ENCODE assay signal across 11 mouse cellular contexts in genomic region chr3:97811158-97811557, GRCm38 (mm10).
DNase-seq lines count a peak whose midpoint lies in the region; ATAC-seq and TF ChIP-seq lines count a peak whose summit lies in the region.
"Had no signal": no experiment of that assay in that cellular context is flagged by ENCODE, and none has a peak within 500 bp of the region (broad histone marks: within the 10 kb centered on the region; RNA-seq: fewer than 3 reads in every experiment).

No protein-coding gene starts in this region.

- TF ChIP-seq POLR2A in cortical plate, adult 2 months (IDR thresholded peaks at IDR 0.05; ENCODE audit: extremely low read depth, insufficient read depth, low read length) = no peak

- TF ChIP-seq CTCF in lung, postnatal 0 days (IDR thresholded peaks at IDR 0.05) = no peak
- TF ChIP-seq CTCF in cortical plate, adult 2 months (IDR thresholded peaks at IDR 0.05; ENCODE audit: extremely low read depth, insufficient read depth, low read length) = no peak

- no peak for ATAC-seq in heart, embryonic 15.5 days (replicated peaks; ENCODE audit: insufficient number of reproducible peaks, insufficient read depth, low FRiP score, low read depth)
- ATAC-seq in lung, embryonic 15.5 days (ENCODE audit: borderline replicate concordance, extremely low read depth, low FRiP score, low TSS enrichment) = 0 out of 2 replicates have a peak, but pooled peaks have one; percentile 46
- ATAC-seq in lung, postnatal 0 days = no peak
- no peak for ATAC-seq in limb, embryonic 15.5 days (ENCODE audit: insufficient number of reproducible peaks, low FRiP score, low TSS enrichment, low read depth)
- ATAC-seq in megakaryocyte, adult 5-6 weeks (ENCODE audit: poor library complexity, severe bottlenecking) = no peak

- peak overlapping the region; percentile 45 for H3K4me2 ChIP-seq in heart, embryonic 15.5 days
- H3K4me2 ChIP-seq in lung, embryonic 15.5 days = no peak overlapping the region
- H3K4me2 ChIP-seq in lung, postnatal 0 days (replicated peaks; ENCODE audit: low read depth, low read length) = no peak overlapping the region
- H3K4me2 ChIP-seq in limb, embryonic 15.5 days = no peak overlapping the region

- no peak overlapping the region for H3K9ac ChIP-seq in heart, embryonic 15.5 days
- no peak overlapping the region for H3K9ac ChIP-seq in lung, embryonic 15.5 days
- no peak overlapping the region for H3K9ac ChIP-seq in lung, postnatal 0 days (replicated peaks; ENCODE audit: low read depth)
- H3K9ac ChIP-seq in limb, embryonic 15.5 days = no peak overlapping the region

- DNase-seq in heart, postnatal 36 days = no peak
- DNase-seq in lung, postnatal 0 days (ENCODE audit: low spot score) = no peak
- no peak for DNase-seq in T-cell, adult 2 months (ENCODE audit: low spot score)
- DNase-seq: adrenal gland, postnatal 14 days; gastrocnemius, postnatal 10 days; lung, adult 2 months had no signal

- H3K4me1 ChIP-seq in heart, embryonic 15.5 days (replicated peaks) = peaks cover 43% of the 10 kb centered on the region
- H3K4me1 ChIP-seq in lung, embryonic 15.5 days = peaks cover 8% of the 10 kb centered on the region
- no peaks in the 10 kb centered on the region; the same call in 1 of the 2 replicates for H3K4me1 ChIP-seq in lung, postnatal 0 days (ENCODE audit: insufficient read depth, low read depth, low read length)
- peaks cover 12% of the 10 kb centered on the region for H3K4me1 ChIP-seq in cortical plate, adult 2 months (ENCODE audit: control insufficient read depth, insufficient read depth, low read length)
- H3K4me1 ChIP-seq in limb, embryonic 15.5 days = peaks cover 14% of the 10 kb centered on the region

- 0 out of 2 replicates have a peak, but pooled peaks cover 4% of the 10 kb centered on the region for H3K36me3 ChIP-seq in heart, embryonic 15.5 days
- no peaks in the 10 kb centered on the region for H3K36me3 ChIP-seq in lung, embryonic 15.5 days
- no peaks in the 10 kb centered on the region for H3K36me3 ChIP-seq in lung, postnatal 0 days (ENCODE audit: insufficient read depth, low read length)
- H3K36me3 ChIP-seq in limb, embryonic 15.5 days = no peaks in the 10 kb centered on the region

- no peak for TF ChIP-seq EP300 in lung, postnatal 0 days (IDR thresholded peaks at IDR 0.05)

- no peaks in the 10 kb centered on the region for H3K27me3 ChIP-seq in heart, embryonic 15.5 days
- H3K27me3 ChIP-seq in lung, embryonic 15.5 days = no peaks in the 10 kb centered on the region
- H3K27me3 ChIP-seq in lung, postnatal 0 days (replicated peaks; ENCODE audit: insufficient read depth, low read length) = no peaks in the 10 kb centered on the region
- H3K27me3 ChIP-seq in limb, embryonic 15.5 days = no peaks in the 10 kb centered on the region

- WGBS in heart, embryonic 15.5 days = 15% methylated on average over 6 of the region's 6 CpGs
- WGBS in lung, embryonic 15.5 days = 20% methylated on average over 6 of the region's 6 CpGs
- 19% methylated on average over 6 of the region's 6 CpGs for WGBS in lung, postnatal 0 days
- WGBS in limb, embryonic 15.5 days = 23% methylated on average over 6 of the region's 6 CpGs

- no peaks in the 10 kb centered on the region for H3K9me3 ChIP-seq in heart, embryonic 15.5 days (replicated peaks)
- H3K9me3 ChIP-seq in lung, embryonic 15.5 days = no peaks in the 10 kb centered on the region
- H3K9me3 ChIP-seq in lung, postnatal 0 days (ENCODE audit: low read length) = no peaks in the 10 kb centered on the region
- H3K9me3 ChIP-seq in limb, embryonic 15.5 days = no peaks in the 10 kb centered on the region

- H3K27ac ChIP-seq in heart, embryonic 15.5 days = peak overlapping the region; percentile 90
- peak overlapping the region; percentile 47 for H3K27ac ChIP-seq in lung, embryonic 15.5 days
- no peak overlapping the region for H3K27ac ChIP-seq in lung, postnatal 0 days (ENCODE audit: low read length)
- peak overlapping the region; percentile 28; the same call in 1 of the 2 replicates for H3K27ac ChIP-seq in cortical plate, adult 2 months (ENCODE audit: insufficient read depth, low read length)
- peak overlapping the region; percentile 64 for H3K27ac ChIP-seq in limb, embryonic 15.5 days

- intact Hi-C loops in heart, postnatal 36 days (cut with DNase I) = no loop called here

- no peak overlapping the region for H3K4me3 ChIP-seq in heart, embryonic 15.5 days
- H3K4me3 ChIP-seq in lung, embryonic 15.5 days = no peak overlapping the region
- H3K4me3 ChIP-seq in lung, postnatal 0 days (ENCODE audit: low read depth, low read length) = no peak overlapping the region
- H3K4me3 ChIP-seq in cortical plate, adult 2 months (ENCODE audit: insufficient read depth, low read length) = no peak overlapping the region
- H3K4me3 ChIP-seq in limb, embryonic 15.5 days = no peak overlapping the region
